Mouse (Mus musculus) frontal cortex, postnatal 10 days (tissue): ENCODE data around the gene Actl6b.

ENCODE experiments used
- DNase-seq, 2 experiments: peaks; one replicate each; pipeline ENCODE4 v3.0.0; 2022; ENCODE audit warnings: low spot score in 2 of 2, mixed read lengths in 1 of 2

Actl6b gene

GRCm38 (mm10) chr5:137528247-137528968 lies 24.9 kb upstream of the Actl6b start:
- DNase-seq = no peak

- no peak for DNase-seq
Measured at GRCm38 (mm10) chr5:137529221-137529995, 23.9 kb upstream of the Actl6b start.

GRCm38 (mm10) chr5:137530075-137530474 lies 23.2 kb upstream of the Actl6b start:
- DNase-seq = no peak

GRCm38 (mm10) chr5:137530588-137531413 lies 22.5 kb upstream of the Actl6b start:
- peak; percentile 66 to 89 for DNase-seq

- peak; percentile 70 to 85 for DNase-seq
Measured at GRCm38 (mm10) chr5:137531414-137532130, 21.7 kb upstream of the Actl6b start.

- DNase-seq = no peak
Measured at GRCm38 (mm10) chr5:137532131-137532807, 21.0 kb upstream of the Actl6b start.

GRCm38 (mm10) chr5:137532808-137533116 lies 20.6 kb upstream of the Actl6b start:
- no peak for DNase-seq

GRCm38 (mm10) chr5:137533117-137533827 lies 20.0 kb upstream of the Actl6b start, which contains the start of the genes Epo and Gnb2:
Epo (minus strand) TSS chr5:137533242.
Gnb2 (minus strand) TSS chr5:137533510.
- peak; percentile 97 for DNase-seq

GRCm38 (mm10) chr5:137534762-137535161 lies 18.6 kb upstream of the Actl6b start:
- no peak for DNase-seq

GRCm38 (mm10) chr5:137535318-137535717 lies 18.0 kb upstream of the Actl6b start:
- DNase-seq = no peak

GRCm38 (mm10) chr5:137537461-137537860 lies 15.9 kb upstream of the Actl6b start:
- DNase-seq = peak in 1 of 2 experiments; percentile 6

- DNase-seq = no peak
Measured at GRCm38 (mm10) chr5:137539291-137539801, 14.0 kb upstream of the Actl6b start.

- DNase-seq = no peak
Measured at GRCm38 (mm10) chr5:137540991-137541390, 12.3 kb upstream of the Actl6b start.

- DNase-seq = no peak
Measured at GRCm38 (mm10) chr5:137541768-137542540, 11.4 kb upstream of the Actl6b start.

GRCm38 (mm10) chr5:137544926-137545325 lies 8.4 kb upstream of the Actl6b start:
- no peak for DNase-seq

GRCm38 (mm10) chr5:137545596-137545995 lies 7.7 kb upstream of the Actl6b start:
- no peak for DNase-seq

- no peak for DNase-seq
Measured at GRCm38 (mm10) chr5:137549840-137550239, 3.5 kb upstream of the Actl6b start.

- DNase-seq = no peak
Measured at GRCm38 (mm10) chr5:137551119-137551518, 2.2 kb upstream of the Actl6b start.

- DNase-seq = no peak
Measured at GRCm38 (mm10) chr5:137553000-137553399, 317 bp upstream of the Actl6b start.
